Mouse (Mus musculus): ENCODE results near the gene 1700001O22Rik.

GRCm38 (mm10) chr2:30778235-30778634 lies 25.2 kb downstream of the 1700001O22Rik start:
- no peak for TF ChIP-seq CTCF (IDR thresholded peaks at IDR 0.05; ENCODE audit: low read depth, low read length)
- TF ChIP-seq POLR2A (IDR thresholded peaks at IDR 0.05; ENCODE audit: extremely low read depth, insufficient read depth, low read length) = no peak
